Mouse (Mus musculus) kidney, adult 2 months (tissue): ENCODE measurements around the gene Slc9a9. TPM values are rescaled to one million over a fixed set of nuclear protein-coding genes. Genes with fewer than 3 reads are reported as not detected.

Experiments used
- DNase-seq: peaks from one replicate; pipeline ENCODE4 v3.0.0; 2021
- H3K27ac ChIP-seq: fragments of 200-500 bp; 2 replicates; pipeline ENCODE4 v1.5.1; 2012; ENCODE audit warnings: low read depth, low read length, control low read depth, inconsistent platforms; ENCODE audit not compliant: insufficient read depth
- H3K27me3 ChIP-seq: fragments of 200-500 bp; replicated peaks from 2 replicates; pipeline ENCODE4 v1.6.1; 2012; ENCODE audit warnings: mild to moderate bottlenecking, moderate library complexity, low read length, inconsistent platforms; ENCODE audit not compliant: control insufficient read depth, insufficient read depth
- H3K36me3 ChIP-seq: fragments of 200-500 bp; 2 replicates; pipeline ENCODE4 v1.6.1; 2012; ENCODE audit warnings: mild to moderate bottlenecking, moderate library complexity, low read length, inconsistent platforms; ENCODE audit not compliant: control insufficient read depth, insufficient read depth
- H3K4me1 ChIP-seq: fragments of 200-500 bp; 2 replicates; pipeline ENCODE4 v1.6.1; 2011; ENCODE audit warnings: low read length; ENCODE audit not compliant: control insufficient read depth, insufficient read depth
- H3K4me3 ChIP-seq: fragments of 200-500 bp; 2 replicates; pipeline ENCODE4 v1.5.1; 2011; ENCODE audit warnings: mild to moderate bottlenecking, low read depth, low read length, control low read depth; ENCODE audit not compliant: insufficient read depth
- CTCF ChIP-seq: fragments of 200-500 bp; conservative IDR thresholded peaks from 2 replicates; pipeline ENCODE4 v1.5.1; 2011; ENCODE audit warnings: low read depth, mild to moderate bottlenecking, control low read depth, low read length, moderate library complexity, mixed read lengths; ENCODE audit not compliant: insufficient read depth, insufficient read length
- POLR2A ChIP-seq: fragments of 200-500 bp; IDR thresholded peaks from one replicate; pipeline ENCODE4 v1.6.1; 2011; ENCODE audit warnings: low read depth, low read length, control low read depth
- WGBS: fragments of 180-500 bp; shearing (Covaris S2); methylation state at CpG from one replicate; pipeline ENCODE4 v1.1.7; 2018; 5-methylcytosine and 5-hydroxymethylcytosine counted together
- polyA plus RNA-seq: library from polyadenylated mRNA; depleted of rRNA; stranded (reverse); fragments of >200 nt; gene quantifications from 2 replicates; pipeline ENCODE4 v1.2.3, GENCODE M21; 2012

Gene Slc9a9
- polyA plus RNA-seq, 1 experiment = 1.5 TPM

- H3K36me3 ChIP-seq = no peaks in the 10 kb centered on the region
- no peak overlapping the region for H3K4me3 ChIP-seq
- 74% methylated on average over 2 of the region's 2 CpGs for WGBS
- no peaks in the 10 kb centered on the region for H3K4me1 ChIP-seq
- no peak overlapping the region for H3K27ac ChIP-seq
- no peaks in the 10 kb centered on the region for H3K27me3 ChIP-seq
- no peak for DNase-seq
- no peak for TF ChIP-seq CTCF
- no peak for TF ChIP-seq POLR2A
These were observed 288.7 kb downstream of the Slc9a9 start for GRCm38 (mm10) chr9:94958382-94958781.

- Histone ChIP-seq H3K4me1 (no peaks in the 10 kb centered on the region), H3K27me3 (no peaks in the 10 kb centered on the region), H3K4me3 (no peak overlapping the region), H3K36me3 (no peaks in the 10 kb centered on the region), H3K27ac (no peak overlapping the region)
- WGBS = 91% methylated on average over 5 of the region's 5 CpGs
- TF ChIP-seq POLR2A (no peak), CTCF (no peak)
- DNase-seq = no peak
These were observed 298.9 kb downstream of the Slc9a9 start for GRCm38 (mm10) chr9:94968596-94969120.

GRCm38 (mm10) chr9:94969131-94969530, 299.4 kb downstream of the Slc9a9 start:
- Histone ChIP-seq H3K36me3 (no peaks in the 10 kb centered on the region), H3K4me3 (no peak overlapping the region), H3K27me3 (no peaks in the 10 kb centered on the region), H3K4me1 (no peaks in the 10 kb centered on the region), H3K27ac (no peak overlapping the region)
- WGBS = 75% methylated on average over 1 of the region's 1 CpGs
- no peak for TF ChIP-seq CTCF
- TF ChIP-seq POLR2A = no peak
- no peak for DNase-seq

GRCm38 (mm10) chr9:94972021-94972420, 302.3 kb downstream of the Slc9a9 start:
- Histone ChIP-seq H3K27me3 (no peaks in the 10 kb centered on the region), H3K36me3 (no peaks in the 10 kb centered on the region), H3K4me1 (no peaks in the 10 kb centered on the region), H3K27ac (no peak overlapping the region), H3K4me3 (no peak overlapping the region)
- 58% methylated on average over 2 of the region's 2 CpGs for WGBS
- TF ChIP-seq CTCF = no peak
- no peak for TF ChIP-seq POLR2A
- no peak for DNase-seq

- no peak for DNase-seq
- no peaks in the 10 kb centered on the region for H3K27me3 ChIP-seq
- H3K36me3 ChIP-seq = no peaks in the 10 kb centered on the region
- no peak overlapping the region for H3K4me3 ChIP-seq
- H3K4me1 ChIP-seq = no peaks in the 10 kb centered on the region
- WGBS = 93% methylated on average over 2 of the region's 2 CpGs
- TF ChIP-seq CTCF (no peak), POLR2A (no peak)
- no peak overlapping the region for H3K27ac ChIP-seq
These were observed 303.0 kb downstream of the Slc9a9 start for GRCm38 (mm10) chr9:94972693-94973092.

- DNase-seq = no peak
- WGBS = 97% methylated on average over 1 of the region's 1 CpGs
These were observed 306.5 kb downstream of the Slc9a9 start for GRCm38 (mm10) chr9:94976191-94976590.

GRCm38 (mm10) chr9:94993575-94993974, 323.9 kb downstream of the Slc9a9 start:
- TF ChIP-seq POLR2A (no peak), CTCF (no peak)
- Histone ChIP-seq H3K27me3 (no peaks in the 10 kb centered on the region), H3K4me1 (no peaks in the 10 kb centered on the region), H3K4me3 (no peak overlapping the region), H3K36me3 (no peaks in the 10 kb centered on the region), H3K27ac (no peak overlapping the region)
- DNase-seq = no peak
- 80% methylated on average over 4 of the region's 4 CpGs for WGBS

More at GRCm38 (mm10) chr9:94976191-94976590, 306.5 kb downstream of the Slc9a9 start:
- Histone ChIP-seq H3K27me3 (no peaks in the 10 kb centered on the region), H3K27ac (no peak overlapping the region), H3K4me1 (no peaks in the 10 kb centered on the region), H3K4me3 (no peak overlapping the region), H3K36me3 (no peaks in the 10 kb centered on the region)
- no peak for TF ChIP-seq CTCF
- no peak for TF ChIP-seq POLR2A
